Mouse (Mus musculus) cortical plate, adult 2 months (tissue): ENCODE measurements around the gene Ndufa4l2. TPM values are rescaled to one million over a fixed set of nuclear protein-coding genes. Genes with fewer than 3 reads are reported as not detected.
A peak's percentile ranks its signal among the peaks of the same experiment; 100 is the strongest.

Source experiments
- H3K27ac ChIP-seq: fragments of 200-500 bp; 2 replicates; pipeline ENCODE4 v1.5.1; 2012; ENCODE audit warnings: low read length, control low read depth, inconsistent platforms; ENCODE audit not compliant: insufficient read depth
- H3K4me1 ChIP-seq: fragments of 200-500 bp; 2 replicates; pipeline ENCODE4 v1.6.1; 2011; ENCODE audit warnings: low read length; ENCODE audit not compliant: control insufficient read depth, insufficient read depth
- H3K4me3 ChIP-seq: fragments of 200-500 bp; 2 replicates; pipeline ENCODE4 v1.5.1; 2011; ENCODE audit warnings: mild to moderate bottlenecking, low read length, control low read depth; ENCODE audit not compliant: insufficient read depth
- CTCF ChIP-seq: fragments of 200-500 bp; IDR thresholded peaks from 2 replicates; pipeline ENCODE4 v1.5.1; 2011; ENCODE audit warnings: mild to moderate bottlenecking, control low read depth, low read length; ENCODE audit not compliant: insufficient read depth; ENCODE audit errors: extremely low read depth
- POLR2A ChIP-seq: fragments of 200-500 bp; IDR thresholded peaks from 2 replicates; pipeline ENCODE4 v1.6.1; 2011; ENCODE audit warnings: mild to moderate bottlenecking, low read length, control low read depth; ENCODE audit not compliant: insufficient read depth; ENCODE audit errors: extremely low read depth
- polyA plus RNA-seq: library from polyadenylated mRNA; depleted of rRNA; stranded (reverse); fragments of >200 nt; gene quantifications from 2 replicates; pipeline ENCODE4 v1.2.3, GENCODE M21; 2012

The Ndufa4l2 gene
- polyA plus RNA-seq, 1 experiment: 10.6 TPM

DNA sequence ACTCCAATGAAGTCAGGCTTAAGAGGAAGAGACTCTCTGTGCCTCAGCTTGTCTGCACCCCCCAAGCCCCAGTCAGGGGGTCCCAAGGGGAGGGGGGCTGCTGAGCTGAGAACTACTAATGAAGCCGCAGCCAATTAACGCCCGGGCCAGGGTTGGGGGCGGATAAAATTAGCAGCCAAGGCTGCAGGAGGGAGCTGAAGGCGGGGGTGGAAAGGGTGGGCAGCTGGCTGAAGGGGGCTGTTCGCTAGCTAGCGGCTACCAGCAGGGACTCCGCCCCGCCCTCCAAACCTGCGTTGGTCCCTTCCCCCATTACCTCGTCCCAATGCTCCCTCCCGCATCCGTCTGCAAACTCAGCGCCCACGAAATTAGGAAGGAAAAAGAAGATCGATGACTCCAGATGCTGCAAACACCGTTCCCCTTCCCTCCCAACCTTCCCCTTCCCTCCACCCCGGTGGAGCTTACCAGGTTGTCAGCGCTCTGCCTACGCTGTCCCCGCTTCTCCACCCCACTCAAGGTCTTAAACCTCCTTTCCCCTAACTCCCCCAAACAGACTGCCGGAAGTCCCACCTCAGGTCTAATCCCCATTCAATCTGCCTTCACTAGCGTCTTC is 10.0 kb downstream of the Ndufa4l2 start:
- no peak overlapping the region for H3K27ac ChIP-seq
- peaks cover 3% of the 10 kb centered on the region; the same call in 1 of the 2 replicates for H3K4me1 ChIP-seq

DNA sequence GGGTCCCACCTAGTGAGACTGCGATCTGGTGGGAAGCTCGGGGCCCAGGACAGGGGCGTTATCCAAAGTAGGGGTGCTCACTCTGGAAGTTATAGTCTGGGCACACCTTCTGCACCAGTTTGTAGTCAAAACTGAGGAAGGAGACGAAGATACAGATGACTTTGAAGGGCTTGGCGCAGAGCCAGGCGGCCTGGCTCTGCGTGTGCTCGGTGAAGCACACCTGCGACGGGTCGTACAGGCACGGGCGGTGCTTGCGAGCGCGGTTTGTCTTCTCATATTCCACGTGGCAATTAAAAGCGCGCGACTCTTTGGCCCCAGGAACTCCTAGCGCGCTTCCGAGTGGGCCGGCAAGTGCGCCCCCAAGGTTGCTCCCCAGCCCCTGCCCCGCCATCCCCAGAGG is 11.3 kb downstream of the Ndufa4l2 start:
- Histone ChIP-seq H3K27ac (no peak overlapping the region), H3K4me1 (peaks cover 3% of the 10 kb centered on the region; the same call in 1 of the 2 replicates), H3K4me3 (no peak overlapping the region)
- TF ChIP-seq POLR2A: no peak
- TF ChIP-seq CTCF: no peak

More for the DNA sequence above, 10.0 kb downstream of the Ndufa4l2 start:
- H3K4me3 ChIP-seq: no peak overlapping the region
- TF ChIP-seq POLR2A: no peak
- TF ChIP-seq CTCF: no peak

DNA sequence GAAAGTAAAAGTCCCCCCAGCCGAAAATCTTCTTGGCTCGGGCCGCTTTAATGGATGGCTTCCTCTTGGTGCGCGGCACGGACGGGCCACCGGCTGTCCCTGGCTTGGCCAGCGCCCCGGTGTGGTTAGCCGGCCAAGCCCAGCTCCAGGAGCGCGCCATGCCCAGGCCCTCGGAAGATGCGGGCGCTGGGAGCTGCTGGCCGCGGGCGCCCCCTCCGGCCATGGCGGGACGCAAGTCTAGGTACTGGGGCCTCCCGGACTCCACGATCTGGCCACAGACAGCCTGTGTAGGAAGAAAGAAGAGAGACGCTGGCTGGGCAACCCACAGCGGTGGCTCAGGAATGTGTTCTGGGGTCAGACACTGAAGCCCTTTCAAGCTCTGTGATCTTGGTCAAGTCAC is 11.9 kb downstream of the Ndufa4l2 start:
- TF ChIP-seq POLR2A: no peak
- no peak for TF ChIP-seq CTCF
- no peak overlapping the region for H3K27ac ChIP-seq
- peaks cover 1% of the 10 kb centered on the region; the same call in 1 of the 2 replicates for H3K4me1 ChIP-seq

DNA sequence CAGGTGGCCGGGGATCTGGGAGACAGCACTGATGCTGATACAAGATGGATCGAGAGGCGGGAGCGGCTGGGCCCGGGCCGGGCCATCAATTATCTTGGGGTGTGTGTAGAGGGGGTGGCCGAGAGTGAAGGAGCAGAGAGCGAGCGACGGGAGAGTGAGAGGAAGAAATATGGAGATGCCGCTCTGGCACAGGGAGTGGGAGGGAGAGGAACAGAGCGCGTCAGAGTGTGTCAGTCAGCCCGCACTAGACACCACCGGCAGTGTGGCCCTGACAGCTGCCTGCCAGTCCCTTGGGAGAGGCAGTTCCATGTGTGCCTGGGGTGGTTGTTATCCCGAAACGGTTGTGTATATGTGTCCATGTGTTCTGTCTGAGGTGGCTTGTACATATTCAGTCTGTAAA is 12.7 kb downstream of the Ndufa4l2 start:
- Histone ChIP-seq H3K4me1 (no peaks in the 10 kb centered on the region), H3K4me3 (no peak overlapping the region), H3K27ac (no peak overlapping the region)

More for the DNA sequence above, 11.9 kb downstream of the Ndufa4l2 start:
- H3K4me3 ChIP-seq: no peak overlapping the region

DNA sequence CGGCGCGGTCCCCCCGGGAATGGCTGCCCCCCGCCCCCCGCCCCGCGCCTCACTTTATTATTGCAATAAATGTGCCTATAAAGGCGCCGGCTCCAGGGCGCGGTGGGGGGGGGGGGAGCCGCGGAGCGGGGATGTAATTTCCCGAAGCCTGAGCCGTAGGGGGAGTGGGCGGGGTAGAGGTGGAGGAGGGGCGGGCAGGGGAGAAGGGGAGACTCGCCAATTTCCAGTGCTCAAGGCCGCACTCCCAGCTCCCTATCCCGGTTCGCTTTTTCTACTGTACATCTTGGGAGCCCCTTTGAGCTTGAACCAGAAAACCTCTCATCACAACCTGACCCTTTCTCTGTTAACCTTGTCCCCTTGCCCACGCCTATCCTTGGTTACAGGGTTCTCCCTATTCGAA is 16.2 kb downstream of the Ndufa4l2 start:
- Histone ChIP-seq H3K4me3 (no peak overlapping the region), H3K4me1 (peaks cover 2% of the 10 kb centered on the region; the same call in 1 of the 2 replicates), H3K27ac (no peak overlapping the region)
- TF ChIP-seq CTCF (no peak), POLR2A (no peak)

More for the DNA sequence above, 12.7 kb downstream of the Ndufa4l2 start:
- TF ChIP-seq CTCF: no peak
- no peak for TF ChIP-seq POLR2A

DNA sequence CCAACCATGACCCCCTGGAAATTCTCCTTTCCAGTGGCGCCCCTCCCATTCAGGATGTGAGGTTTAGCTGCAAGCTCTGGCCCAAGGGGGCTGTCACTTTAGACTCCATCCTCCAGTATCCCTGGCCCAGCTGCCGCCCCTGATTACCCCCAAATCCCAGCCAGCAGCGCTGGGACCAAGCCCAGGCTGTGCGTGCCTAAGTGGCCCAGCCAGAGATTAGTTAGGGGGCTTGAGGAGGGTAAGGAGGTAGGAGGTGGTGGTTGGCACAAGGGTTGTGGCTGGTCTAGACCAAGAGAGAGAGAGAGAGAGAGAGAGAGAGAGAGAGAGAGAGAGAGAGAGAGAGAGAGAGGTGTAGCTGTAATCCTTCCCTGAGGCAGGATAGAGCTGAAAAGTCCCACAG is 16.8 kb downstream of the Ndufa4l2 start:
- peaks cover 2% of the 10 kb centered on the region; the same call in 1 of the 2 replicates for H3K4me1 ChIP-seq

DNA sequence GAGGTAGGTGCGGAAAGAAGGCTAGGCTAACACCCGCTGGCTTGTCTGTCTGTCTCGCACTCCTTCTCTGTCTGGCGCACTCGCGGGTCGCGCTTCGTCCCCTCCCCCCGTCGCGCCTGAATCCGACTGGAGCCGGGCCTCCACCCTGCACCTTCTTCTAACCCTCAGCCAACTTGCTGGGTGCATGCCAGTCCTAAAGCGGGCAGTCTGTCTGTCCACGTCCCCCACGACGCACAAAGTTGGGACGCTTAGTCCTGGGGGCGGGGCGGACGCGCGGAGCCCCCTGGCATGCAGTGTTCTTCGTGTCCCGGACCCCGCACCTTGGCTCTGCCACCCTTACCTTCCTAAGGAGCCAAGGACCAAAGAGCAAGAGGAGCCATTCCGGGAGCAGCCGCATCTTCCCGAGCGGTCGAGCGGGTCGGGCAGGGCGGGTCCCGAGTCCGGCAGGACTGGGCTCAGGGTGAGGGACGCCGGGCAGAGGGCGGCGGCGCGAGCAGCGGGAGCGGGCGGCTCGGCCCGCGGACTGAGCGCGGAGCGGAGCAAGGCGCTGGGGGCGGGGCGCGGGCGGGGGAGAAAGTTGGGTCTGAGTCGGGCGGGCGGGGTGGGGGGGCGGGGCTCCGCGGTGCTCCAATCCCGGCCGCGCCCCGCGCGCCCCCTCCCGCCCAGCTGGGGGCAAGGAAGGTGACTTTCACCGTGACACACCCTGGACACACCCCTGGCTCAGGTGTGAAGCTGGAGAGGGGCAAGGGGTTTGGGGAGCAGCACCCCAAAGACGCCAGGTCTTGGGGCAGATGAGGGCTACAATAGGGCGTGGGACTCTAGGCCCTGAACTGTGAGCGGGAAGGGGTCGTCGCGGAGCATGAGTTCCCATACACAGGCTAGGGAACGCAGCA is 19.5 kb downstream of the Ndufa4l2 start, which contains the start of gene Nxph4:
Nxph4 (minus strand) TSS at position 524 of the 893 bp plus-strand sequence.
- Histone ChIP-seq H3K4me3 (peak within 1 kb of the TSS; percentile 9; the same call in 1 of the 2 replicates), H3K4me1 (peaks cover 2% of the 10 kb centered on the region; the same call in 1 of the 2 replicates), H3K27ac (no peak within 1 kb of the TSS)
- TF ChIP-seq POLR2A (no peak), CTCF (no peak)

More for the DNA sequence above, 16.8 kb downstream of the Ndufa4l2 start:
- TF ChIP-seq POLR2A: no peak
- Histone ChIP-seq H3K4me3 (no peak overlapping the region), H3K27ac (no peak overlapping the region)

DNA sequence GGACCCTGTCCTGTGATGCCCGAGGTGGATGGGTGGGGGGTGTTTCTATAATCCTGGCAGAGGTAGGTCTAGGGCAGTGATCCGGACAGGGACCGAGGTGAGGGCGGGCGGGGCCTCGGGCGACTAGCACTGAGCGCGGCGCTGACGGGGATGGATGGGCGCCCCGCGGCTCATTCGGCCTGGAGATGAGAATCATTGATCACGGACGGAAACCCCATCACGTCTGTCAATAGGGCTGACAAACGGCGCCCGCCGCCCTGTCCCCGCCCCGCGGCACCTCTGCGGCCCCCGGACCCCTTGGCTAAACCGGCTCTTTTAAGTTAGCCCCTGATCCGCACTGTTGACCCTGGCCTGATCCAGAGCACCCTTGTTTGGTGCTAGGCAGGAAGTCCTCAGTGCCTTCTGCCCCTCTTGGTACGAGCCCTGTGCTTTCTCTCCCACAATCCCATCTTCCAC is 20.2 kb downstream of the Ndufa4l2 start:
- TF ChIP-seq POLR2A: no peak
- no peak for TF ChIP-seq CTCF
- no peak overlapping the region for H3K27ac ChIP-seq
- H3K4me1 ChIP-seq: peaks cover 2% of the 10 kb centered on the region; the same call in 1 of the 2 replicates
- 0 out of 2 replicates have a peak overlapping the region, but pooled peaks have one; percentile 9 for H3K4me3 ChIP-seq

DNA sequence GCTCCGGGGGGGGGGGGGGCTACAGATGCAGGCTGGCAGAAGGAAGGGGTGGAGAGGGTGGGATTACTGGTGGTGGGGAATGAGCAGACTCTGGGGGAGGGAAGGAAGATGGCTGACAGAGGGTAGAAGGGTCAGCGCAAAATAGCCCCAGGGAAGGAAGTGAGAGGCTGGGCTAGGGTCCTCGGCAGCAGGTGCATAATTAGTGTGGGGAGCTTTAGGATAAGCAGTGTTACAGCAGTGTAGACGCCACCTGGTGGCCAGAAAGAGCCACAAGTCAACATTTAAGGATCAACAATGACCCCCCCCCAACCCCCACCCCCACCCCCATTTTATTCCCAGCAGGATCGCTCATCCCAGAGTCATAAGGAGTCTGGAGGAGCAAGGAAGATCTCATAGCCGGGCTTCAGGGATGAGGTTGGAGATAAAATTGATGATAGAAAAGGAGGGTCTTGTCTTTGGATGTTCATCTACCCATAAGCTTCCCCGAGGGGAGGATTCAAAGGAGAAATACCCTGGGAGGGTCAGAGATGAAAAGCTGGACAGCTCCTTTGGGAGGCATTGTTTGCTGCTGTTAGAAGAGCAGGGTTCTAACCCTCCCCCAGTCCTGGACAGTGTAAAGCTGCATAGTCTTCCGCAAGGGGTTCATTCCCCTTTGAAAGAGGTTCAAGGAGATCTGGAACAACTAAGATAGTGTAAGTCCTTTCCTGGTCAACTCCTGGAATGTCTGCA is 22.0 kb downstream of the Ndufa4l2 start:
- no peak overlapping the region for H3K27ac ChIP-seq
- no peak overlapping the region for H3K4me3 ChIP-seq
- H3K4me1 ChIP-seq: peaks cover 2% of the 10 kb centered on the region; the same call in 1 of the 2 replicates
- TF ChIP-seq CTCF (peak; percentile 44; the same call in 1 of the 2 replicates), POLR2A (no peak)
